Mouse (Mus musculus) T-helper 2 cell (primary cell): ENCODE results near the gene Thra.

Experiments
- in situ Hi-C: fragments of 300-600 bp; cut with MboI, MseI; formaldehyde crosslinking; loops from one replicate; pipeline ENCODE4 v1.15.1; 2025; ENCODE audit warnings: high pct_unique_total_duplicates

Thra gene

DNA sequence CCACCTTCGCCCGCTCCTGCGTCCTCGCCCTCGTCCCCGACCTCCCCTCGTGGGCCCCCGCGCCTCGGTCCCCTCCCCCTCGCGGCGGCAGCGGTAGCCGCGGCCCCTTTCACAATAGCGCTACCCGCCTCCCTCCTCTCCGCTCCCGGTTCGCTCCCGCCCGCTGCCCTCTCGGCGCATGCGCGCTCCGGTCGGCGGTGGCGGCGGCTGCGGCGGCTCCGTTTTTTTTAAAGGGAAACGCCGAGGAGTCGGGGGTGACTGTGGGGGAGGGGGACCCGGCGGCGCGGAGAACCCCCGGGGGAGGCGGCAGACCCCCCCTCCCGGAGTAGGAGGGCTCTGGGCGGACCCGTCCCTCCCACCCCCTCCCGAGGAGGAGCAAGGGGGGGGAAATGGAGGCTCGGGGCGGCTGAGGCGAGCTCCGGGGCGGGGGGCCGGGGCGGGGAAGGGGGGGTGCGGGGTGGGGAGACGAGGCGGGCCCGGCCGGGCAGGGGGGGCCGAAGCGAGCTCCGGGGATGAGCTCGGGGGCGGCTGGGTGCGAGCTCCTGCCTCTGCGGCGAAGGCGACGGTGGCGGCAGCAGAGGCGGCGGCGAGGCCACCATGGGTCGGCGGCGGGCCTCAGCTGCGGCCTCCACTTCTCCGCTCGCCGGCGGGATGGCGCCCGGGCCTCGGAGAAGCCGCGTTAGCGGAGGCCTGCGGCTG is 54.7 kb downstream of the Thra start, which contains the start of gene Msl1:
Gene Msl1 (plus strand): TSS at position 502 of the 699 bp plus-strand sequence.
- in situ Hi-C loops: no loop called here

DNA sequence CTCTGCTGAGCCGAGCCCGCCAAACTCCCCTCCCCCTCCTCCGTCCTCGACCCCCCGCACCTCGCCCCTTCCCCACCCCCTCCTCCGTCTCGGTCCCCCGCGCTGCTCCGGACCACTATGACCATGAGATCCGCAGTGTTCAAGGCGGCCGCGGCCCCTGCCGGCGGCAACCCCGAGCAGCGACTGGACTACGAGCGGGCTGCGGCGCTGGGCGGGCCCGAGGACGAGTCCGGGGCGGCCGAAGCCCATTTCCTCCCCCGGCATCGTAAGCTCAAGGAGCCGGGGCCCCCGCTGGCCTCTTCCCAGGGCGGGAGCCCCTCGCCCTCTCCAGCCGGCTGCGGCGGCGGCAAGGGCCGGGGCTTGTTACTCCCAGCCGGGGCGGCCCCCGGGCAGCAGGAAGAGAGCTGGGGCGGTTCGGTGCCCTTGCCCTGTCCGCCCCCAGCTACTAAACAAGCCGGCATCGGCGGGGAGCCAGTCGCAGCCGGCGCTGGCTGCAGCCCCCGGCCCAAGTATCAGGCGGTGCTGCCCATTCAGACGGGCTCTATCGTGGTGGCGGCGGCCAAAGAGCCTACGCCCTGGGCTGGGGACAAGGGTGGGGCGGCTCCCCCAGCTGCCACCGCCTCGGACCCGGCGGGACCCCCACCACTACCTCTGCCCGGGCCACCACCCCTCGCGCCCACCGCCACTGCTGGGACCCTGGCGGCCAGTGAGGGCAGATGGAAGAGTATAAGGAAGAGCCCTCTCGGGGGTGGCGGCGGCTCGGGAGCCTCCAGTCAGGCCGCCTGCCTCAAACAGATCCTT is 55.5 kb downstream of the Thra start:
- in situ Hi-C loops: no loop called here

DNA sequence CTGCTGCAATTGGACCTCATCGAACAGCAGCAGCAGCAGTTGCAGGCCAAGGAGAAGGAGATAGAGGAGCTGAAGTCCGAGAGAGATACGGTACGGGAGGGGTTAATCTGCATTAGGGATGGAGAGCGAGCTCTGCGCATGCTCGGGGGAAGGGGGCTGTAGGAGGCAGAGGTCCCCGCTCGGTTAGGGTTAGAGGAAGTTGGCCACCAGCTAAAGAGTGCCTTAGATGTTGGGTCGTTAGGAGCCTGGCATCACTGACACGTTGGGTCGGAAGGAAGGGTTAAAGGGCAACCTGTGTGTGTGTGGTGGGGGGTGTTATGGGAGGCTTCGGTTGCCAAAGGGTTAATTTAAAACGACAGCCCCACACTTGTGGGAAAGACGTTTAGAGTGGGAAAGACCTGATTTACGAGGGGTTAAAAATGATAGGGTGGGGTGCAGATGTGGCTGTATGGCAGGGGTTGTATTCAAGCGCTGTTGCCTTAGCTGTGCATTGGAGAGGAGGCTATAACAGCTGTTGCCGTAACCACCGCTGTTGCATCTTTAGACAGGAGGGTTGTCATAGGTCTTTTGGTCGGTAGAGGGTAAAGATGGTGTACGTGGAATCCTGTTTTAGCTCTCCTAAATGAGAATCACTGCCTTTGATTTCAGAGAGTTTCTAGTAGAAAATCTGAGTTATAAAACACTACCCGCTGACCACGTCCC is 56.2 kb downstream of the Thra start:
- in situ Hi-C loops: no loop called here

DNA sequence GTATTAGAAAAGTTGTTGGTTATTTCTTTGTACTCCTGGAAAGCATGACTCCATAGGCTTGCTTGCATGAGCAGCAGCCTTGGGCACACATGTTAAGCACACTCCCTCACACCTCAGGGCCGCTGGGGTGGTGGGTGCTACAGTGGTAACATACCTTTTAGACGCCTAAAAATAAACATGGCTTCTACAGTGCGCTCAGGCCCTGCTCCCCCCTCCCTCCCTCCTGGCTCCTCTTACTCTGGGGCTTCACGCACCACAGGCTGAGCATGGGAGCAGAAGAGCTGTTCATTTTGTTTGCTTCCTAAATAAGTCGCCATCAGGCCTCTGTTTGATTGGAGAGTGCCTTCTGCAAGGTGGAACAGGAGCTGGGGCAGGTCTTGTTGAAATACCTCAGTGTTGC is 56.9 kb downstream of the Thra start:
- in situ Hi-C loops: no loop called here

DNA sequence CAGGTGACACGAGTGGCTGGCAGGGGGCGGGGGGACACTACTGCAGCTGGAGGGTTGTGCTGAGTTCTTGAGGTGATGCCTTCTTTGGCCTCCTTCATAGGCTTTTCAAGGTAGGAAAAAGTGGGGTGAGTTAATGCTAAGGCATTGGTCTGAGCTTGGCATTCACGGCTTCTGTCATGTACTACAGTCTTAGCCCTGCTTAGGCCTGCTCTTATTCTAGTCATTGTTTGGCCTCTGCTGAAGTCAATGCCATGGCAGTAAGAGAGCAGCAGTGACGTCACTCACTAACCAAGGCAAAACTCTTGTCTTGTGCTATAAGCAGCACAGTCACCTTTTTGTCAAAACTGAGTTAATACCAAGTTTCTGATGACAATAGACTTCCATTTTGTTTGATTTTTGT is 57.5 kb downstream of the Thra start:
- in situ Hi-C loops: no loop called here

DNA sequence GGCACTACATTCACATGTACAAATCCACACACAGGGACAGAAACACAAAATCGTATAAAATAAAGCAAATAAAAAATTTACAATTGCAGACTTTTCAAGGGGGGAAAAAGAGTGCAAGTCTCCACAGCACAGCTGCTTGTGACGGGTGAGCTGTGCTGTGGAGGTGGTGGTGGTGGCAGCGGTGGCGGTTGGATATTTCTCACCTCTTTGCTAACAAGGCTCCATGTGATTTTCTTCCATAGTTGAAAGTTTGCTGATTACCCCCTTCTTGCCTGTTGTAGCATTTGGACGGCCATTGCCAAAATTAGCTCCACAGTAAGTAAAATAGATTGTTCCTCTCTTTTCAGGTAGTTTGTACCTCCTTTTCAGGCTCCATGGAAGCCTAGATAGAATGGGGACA is 64.2 kb downstream of the Thra start, which contains the start of gene Casc3:
Gene Casc3 (plus strand): TSS at position 301 of the 400 bp plus-strand sequence.
- in situ Hi-C loops: no loop called here

DNA sequence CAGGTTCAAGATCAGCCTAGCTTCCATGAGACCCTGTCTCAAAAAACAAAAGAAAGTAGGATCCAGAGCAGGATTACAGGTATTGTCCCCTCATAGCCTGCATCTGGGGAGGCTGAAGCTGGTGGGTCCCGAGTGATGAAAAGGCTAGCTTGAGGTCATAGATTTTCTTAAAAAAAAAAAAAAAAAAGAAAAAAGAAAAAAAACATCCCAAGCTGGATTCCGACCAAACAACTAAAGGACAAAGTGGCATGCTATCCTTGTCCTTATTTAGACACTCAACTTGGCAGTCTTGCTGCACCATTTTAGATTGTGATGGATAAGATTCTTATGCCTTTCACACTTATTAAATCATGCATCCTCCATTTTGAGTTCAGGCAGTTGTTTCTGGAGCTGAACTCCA is 68.0 kb downstream of the Thra start:
- in situ Hi-C loops: no loop called here

DNA sequence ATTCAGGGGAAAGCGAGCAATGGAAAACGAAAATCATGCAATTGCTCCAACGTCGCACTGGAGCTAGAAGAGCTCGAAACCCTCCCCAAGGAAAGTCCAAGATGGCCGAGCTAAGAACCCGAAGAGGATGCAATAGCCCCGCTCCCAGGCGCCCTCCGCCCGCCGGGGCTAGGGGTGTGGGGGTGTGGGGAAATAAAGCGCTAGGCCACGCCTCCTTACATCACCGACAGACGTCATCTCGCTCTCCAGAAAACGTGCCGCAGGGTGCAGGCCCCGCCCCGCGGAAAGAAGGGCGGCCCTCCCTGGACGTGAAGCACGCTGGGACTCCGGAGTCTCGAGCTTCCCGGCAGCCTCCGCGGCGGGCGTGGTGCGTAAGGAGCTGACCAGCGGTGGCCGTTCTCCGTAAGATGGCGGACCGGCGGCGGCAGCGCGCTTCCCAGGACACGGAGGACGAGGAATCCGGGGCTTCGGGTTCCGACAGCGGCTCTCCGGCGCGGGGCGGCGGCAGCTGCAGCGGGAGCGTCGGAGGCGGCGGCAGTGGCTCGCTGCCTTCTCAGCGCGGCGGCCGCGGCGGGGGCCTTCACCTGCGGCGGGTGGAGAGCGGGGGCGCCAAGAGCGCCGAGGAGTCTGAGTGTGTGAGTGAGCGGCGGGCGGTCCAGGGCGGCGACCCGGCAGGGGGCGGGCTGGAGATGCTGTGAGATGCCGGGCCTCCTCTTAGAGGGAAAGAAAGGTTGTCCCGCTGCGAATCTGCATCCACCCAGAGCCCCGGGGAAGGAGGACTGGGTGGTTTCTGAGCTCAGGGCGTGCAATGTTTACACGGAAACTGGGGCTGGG is 69.2 kb downstream of the Thra start:
- in situ Hi-C loops: no loop called here

DNA sequence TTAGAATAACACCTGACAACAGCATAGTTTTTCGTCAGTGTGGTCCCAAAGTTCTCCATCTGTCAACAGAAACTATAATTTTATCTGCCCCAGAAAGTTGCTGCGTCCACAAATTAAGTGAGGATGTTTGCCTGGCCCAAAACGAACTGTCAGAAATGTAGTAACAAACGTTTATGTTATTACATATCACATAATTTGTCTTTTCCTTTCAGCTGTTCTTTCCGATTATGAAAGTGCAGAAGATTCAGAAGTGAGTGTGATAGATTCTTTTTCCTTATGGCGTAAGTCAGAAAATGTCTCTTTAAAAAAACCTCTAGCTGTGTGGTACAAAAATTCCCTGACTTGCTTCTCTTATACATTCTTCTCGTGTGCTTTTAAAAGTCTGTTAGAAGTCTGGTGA is 70.2 kb downstream of the Thra start:
- in situ Hi-C loops: no loop called here

DNA sequence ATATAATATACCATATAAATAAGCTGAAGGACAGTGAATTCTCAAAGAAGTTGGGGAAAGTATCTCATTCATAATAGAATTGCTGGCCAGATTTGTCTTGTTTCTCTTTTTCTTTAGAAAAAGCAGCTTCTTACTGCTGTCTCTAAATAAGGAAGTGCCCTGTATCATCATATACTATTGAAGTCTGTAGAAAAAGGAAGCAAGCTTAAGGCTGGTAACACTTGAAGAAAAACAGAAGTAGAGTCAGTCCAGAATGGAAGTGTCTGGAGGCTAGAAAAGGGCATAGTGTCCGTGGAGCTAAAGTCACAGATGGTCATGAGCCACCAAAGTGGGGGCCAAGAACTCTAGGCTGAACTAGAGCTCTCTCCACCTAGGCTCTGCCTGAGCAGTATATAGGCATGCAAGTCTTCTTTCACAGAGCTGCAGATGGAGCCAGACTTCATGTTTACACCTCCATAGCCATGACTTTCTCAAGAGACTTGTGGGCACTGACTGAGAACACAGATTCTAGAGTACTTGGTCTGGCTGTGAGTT is 76.3 kb downstream of the Thra start:
- in situ Hi-C loops: no loop called here
